Mouse (Mus musculus): ENCODE measurements at regions not wholly inside any gene's neighbourhood (a gene's known extent, or its start where the extent isn't known, plus 50 kb on each side); places are given as distances from the start of the nearest gene placed in this dataset.
"Not testable (repeated sequence)": the region's sequence is repeated elsewhere in the genome, so short reads cannot be mapped to it uniquely, and the experiment has no call there.

DNA sequence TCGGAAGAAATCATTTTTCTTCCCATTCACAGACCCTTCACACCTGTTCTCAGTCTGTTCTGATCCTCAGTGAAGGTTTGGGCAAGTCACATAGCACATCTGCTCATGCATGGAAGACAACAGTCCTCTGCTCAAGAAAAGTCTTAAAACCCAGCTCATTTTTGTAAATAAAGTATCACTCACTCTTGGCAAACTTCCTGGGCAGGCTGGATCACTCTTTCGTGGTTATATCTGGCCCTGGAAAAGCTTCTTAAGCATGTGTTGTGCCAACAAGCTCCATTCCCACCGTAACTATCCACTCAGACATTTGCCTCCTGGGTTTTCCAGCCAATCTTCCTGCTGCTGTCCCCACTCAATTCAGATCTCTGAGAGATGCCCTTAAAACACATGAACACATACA, 103.2 kb upstream of the Cep85l start:
- in situ Hi-C loops (cut with MboI, MseI), result no loop called here

DNA sequence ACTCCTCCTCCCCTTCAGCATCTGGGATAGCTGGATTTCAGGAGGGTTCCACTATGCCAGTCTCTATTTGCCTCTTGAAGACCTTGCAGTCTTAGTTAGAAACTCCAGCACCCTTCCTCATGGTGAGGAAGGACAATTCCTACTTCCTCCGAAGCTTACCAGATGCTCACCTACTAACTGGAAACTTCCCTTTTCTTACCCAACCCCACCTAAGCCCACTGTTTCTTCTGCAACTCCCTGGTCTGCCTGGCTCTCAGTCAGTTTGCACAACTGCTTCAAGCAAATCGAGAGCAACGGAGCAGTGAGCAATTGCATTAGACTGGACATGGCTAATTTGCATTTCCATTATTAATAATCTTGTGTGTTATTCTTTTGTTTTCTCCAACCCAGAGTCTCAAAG, 90.5 kb upstream of the Cep85l start:
- in situ Hi-C loops (cut with MboI, MseI), result no loop called here

DNA sequence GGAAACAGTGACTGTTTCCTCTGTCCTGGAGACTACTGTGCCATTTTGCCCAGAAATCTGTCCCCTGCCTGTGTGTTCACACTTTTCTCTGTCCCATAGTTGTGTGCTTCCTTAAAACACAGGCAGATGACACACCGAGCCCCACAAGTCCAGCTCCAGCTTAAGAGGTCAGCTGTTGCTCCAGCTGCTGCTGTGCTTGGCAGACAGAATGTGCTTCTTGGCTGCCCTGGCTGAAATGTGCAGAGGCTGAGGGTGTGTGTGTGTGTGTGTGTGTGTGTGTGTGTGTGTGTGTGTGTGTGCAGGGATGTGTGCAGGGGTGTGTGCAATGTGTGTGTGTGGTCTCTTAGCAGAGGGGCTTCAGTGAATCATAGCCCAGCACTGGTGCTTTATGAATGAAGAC, 89.9 kb upstream of the Cep85l start:
- in situ Hi-C loops (cut with MboI, MseI), result no loop called here

DNA sequence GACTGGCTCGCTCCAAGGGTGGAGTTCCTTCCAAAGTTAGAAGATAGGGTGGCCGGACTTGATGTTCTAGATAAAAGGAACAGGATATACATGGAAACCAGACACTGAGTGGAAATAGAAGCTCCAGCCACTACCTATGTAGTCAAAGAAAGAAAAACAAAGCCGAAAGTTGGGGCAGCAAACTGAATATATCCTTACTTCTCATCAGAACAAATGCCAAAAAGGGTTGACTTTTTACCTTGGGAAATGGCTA, 88.5 kb upstream of the Cep85l start:
- in situ Hi-C loops (cut with MboI, MseI), result no loop called here

DNA sequence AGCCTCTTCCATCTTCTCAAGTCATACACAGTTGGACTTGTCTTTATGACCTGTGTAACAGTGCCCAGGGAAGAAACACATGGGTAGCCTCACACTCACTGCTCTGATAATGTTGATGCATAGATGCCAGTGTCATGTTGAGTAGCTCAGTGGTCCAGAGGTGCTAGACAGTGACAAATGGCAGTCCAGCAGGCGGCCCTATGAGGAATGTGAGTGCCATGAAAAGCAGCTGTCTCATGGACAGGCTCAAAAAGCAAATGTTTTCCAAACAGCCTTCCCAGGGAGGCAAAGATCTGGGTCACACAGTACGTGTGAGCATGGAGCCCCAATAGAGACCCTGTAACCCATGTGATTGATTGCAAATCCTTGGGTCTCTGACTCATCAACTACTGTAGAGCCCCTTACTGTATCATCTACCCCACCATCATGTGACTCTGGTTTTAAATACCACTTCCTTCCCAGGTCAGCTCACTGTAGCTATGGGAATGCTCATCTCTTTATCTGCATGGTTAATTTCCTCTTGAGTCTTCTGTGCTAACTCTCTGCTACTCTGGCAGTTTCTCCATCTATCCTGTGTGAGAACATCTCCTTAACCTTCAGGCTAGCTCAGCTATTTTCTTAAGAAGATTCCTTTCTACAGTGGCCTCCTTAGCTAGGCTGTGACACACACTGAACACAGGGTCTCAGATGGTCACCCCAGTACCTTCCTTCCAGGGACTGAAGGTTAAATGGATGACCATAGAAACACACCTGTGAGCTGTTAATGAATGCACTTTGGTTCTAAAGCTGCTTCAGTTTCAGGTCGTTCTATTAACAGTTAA, 87.9 kb upstream of the Cep85l start:
- in situ Hi-C loops (cut with MboI, MseI), result no loop called here

DNA sequence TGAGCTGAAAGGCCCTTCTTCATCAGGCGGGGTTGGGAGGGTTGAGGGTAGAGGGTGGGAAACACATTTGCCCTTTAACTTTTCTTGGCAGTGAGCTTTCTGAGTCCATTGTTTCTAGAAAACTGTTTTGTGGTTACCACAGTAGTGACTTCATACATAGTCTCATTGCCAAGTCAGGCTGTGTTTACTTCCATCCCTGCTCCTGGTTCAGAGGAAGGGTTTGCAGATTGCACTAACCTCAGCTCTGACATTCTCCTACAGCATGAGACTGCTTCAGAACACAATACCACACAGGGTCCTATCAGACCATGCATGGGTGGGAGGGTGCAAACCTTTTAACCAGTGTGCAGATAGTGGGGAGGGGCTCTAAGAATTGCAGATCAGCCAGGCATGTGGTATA, 87.1 kb upstream of the Cep85l start:
- in situ Hi-C loops (cut with MboI, MseI), result no loop called here

DNA sequence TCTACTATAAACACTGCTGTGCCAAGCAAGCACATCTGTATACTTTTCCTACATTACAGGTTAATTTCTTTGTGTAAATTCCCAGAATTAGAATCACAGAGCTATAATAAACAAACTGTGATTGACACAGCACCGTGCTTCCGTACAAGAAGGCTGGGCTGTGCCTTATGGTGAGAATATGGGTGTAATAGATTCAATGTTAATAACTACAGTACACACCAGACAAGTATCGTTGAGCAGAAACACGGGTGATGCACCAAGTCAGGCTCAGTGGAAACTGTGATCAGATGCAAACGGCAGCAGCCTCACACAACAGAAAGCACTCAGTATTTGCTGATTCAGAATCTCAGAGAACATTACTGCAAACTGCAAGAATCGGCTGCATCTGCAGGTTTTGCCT, 86.5 kb upstream of the Cep85l start:
- in situ Hi-C loops (cut with MboI, MseI), result no loop called here

DNA sequence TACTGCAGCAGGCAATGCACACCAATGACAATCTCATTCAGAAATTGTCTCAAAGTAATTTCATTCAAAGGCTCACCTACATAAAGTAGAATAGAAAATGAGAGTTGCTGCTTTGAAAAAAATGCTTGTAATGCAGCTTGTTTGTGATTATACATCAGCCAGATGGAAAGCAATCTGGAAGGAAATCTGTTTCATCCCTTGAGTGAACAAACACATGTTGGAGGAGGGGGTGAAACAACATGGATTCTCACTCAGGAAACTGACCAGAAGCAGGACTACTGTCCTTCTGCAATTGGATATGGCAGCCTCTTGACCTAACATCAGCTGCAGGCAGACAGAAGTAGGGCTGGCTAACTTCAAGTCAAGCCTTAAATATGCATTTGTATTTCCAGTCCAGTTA, 84.8 kb upstream of the Cep85l start:
- in situ Hi-C loops (cut with MboI, MseI), result no loop called here

DNA sequence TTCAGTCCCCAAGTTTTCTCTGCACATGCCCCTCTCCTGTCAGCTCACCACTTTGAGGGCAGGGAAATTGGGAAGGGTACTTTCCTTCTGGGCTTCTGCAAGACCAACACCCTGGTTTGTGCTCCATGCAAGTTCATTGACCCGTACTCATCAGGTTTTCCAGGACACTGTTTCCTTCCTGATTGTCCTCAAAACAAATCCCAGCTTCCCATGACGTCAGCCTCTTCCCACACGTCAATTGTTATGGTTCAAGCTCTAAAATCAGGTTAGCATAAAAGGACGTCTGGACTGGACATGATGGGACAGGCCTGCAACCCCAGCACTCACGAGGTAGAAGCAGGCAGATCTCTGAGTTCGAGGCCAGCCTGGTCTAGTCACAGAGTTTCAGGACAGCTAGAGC, 84.3 kb upstream of the Cep85l start:
- in situ Hi-C loops (cut with MboI, MseI), result no loop called here

DNA sequence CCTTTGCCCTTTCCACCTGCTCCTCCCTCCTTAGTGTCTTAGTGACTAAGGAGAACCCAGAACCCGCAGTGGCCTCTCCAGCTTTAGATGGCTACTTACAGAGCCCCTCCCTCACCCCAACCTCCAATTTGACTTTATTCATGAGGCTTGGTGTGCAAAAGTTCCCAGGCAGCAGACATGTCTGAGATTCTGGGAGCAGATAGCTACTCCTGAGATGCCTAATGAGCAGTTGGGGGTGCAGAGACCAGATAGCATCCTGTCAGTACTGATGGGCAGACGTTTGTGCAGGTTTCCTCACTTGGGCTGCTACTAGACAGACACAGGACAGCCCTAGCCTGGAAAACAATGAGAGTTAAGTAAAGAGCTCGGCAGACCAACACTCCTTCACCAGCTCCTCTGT, 83.7 kb upstream of the Cep85l start:
- in situ Hi-C loops (cut with MboI, MseI), result no loop called here

DNA sequence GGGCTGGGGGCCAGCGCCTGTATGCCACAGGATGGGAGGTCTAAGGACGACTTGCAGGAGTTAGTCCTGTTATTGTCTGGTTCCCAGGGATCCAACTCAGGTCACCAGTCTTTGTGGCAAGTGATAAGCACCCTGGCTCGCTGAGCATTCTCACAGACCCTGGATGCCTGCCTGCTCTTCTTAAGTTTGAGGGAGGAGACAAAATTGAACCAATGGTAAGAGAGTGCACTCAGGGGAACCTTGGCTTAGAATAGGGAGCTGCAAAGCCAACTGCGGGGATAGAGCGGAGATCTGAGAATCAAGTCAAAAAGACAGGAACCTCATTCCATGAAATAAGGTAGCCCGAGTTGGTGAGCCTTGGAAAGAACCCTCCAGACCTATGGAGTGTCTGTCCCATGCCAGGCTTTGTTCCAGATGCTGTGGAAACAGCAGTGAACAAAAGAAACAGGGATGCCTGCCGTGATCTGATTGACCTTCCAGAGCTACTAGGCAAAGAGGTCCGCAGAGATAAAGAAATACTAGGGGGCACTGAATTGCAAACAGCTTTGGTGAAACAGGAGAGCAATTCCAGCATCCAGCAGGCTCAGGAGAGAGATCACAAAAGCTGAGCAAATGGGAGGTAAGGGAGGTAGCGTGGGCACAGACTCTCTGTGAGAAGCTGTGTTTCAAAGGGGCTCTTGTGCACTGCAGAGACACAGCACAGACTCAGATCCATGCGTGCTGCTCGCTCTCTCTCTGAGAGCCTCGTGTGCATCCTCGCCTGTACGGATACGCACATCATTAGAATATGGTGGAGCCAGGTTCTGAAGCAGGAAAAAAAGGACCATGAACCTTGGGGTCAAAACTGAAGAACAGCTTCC, 82.9 kb upstream of the Cep85l start:
- in situ Hi-C loops (cut with MboI, MseI), result no loop called here

DNA sequence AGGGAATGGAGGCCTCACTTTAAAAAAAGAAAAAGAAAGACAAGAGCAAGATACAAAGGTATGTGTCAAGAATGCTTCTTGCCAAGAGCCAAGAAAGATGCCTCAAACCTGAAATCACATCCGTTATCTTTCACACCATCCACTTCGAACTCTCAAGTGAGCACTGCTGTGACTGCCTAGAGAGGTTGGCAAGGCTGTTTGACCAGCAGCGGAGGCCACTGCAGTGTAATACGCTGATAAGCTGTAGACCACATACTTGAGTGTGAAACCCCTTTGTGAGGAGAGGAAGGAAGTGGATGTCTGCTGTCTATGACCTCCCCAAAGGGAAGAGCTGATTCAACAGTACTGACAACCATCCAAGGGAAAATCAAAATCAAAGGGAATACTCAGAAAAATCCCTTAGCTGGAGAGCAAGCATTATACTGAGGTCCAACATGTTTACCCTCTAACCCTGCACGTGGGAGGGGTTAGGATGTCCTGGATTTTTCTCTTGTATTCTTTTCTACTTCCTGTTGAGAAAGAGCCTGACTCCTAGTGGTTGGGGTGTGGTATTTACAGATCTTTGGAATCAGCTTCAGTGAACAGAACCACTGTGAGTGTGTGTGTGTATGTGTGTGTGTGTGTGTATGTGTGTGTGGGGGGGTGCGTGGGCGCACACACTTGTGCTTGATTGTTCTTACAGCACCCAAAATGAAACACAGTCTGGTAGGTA, 81.5 kb upstream of the Cep85l start:
- in situ Hi-C loops (cut with MboI, MseI), result no loop called here

DNA sequence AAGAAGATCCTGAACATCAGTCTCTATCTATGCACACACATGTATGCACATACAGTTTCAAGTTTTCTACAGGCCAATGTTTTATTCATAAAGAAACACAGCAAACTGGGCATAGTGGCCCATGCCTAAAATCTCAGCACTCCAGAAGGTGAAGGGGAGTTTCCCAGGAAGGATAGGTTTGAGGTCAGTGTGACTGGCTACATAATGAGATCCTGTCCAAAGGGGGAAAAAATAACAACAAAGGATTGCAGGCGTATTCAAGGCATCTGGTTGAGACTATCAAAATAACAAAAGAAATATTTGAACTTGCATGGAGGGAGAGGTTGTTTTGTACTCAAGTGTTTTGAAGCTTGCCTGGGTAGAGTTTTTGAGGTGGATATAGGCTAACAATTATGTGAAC, 80.0 kb upstream of the Cep85l start:
- in situ Hi-C loops (cut with MboI, MseI), result not testable (repeated sequence)

DNA sequence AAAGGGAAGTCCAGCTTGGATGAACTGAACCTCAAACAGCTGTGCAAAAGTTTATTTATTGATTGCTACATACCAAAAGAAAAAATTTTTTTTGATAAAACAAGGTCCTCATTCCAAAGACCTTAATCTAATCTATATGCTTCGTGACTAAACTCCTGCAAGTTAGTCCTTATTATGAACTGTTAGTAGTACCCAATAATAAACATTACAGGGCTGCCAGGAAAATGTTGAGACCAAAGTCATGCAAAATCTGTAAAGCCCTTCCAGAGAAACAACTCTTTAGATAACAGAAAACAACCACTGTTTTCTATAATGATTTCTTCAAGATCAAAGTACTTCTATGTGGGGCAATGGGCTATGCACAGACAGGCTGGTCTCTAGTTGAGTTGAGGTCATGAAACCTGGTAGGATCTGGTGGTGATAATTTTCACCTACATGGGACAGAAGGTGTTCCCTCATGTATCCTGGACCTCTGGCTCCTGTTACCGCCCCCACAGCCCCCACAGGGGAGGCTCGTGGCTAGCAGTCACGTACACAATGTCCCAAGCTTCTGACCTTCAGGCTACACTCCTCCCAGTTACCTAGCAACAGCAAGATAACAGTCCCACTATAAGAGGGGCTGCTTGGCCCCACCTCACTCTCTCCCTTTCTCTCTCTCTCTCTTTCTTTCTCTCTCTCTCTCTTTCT, 76.4 kb upstream of the Cep85l start:
- in situ Hi-C loops (cut with MboI, MseI), result no loop called here

DNA sequence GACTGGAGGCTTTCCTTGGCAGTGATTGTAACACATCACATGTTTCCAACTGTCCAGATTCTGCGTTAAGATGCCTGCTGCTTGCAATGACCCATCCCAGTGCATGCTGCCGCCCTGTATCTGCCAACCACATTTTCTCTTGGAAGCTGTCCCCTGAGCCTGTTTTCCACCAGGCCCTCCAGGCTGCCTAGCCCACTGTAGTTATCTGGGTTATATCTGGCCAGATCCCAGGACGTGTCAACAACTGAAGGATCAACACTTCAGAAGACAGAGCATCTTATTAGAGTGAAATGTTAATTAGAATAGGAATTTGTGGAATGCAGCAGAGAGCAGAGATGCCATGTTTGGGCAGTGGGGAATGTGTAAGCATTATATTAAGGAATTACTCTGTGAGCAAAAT, 65.0 kb upstream of the Cep85l start:
- in situ Hi-C loops (cut with MboI, MseI), result no loop called here

DNA sequence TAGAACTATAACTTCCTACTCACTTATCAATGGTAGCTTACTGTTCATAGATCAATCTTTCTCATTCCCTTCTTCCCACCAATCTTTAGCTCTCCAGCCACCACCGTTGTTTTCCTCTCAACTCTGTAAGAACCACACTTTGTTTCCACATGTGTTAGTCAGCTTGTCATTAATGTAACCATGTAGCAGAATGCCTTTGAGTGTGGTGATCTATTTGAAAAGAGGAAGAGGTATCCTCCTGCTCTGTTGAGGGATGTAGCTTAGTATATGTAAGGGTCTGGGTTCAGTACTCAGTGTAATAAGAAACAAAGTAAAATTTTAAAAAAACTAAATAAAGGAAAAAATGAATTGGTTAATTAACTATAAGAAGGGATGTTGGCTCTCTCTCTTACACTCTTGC, 63.7 kb upstream of the Cep85l start:
- in situ Hi-C loops (cut with MboI, MseI), result no loop called here

DNA sequence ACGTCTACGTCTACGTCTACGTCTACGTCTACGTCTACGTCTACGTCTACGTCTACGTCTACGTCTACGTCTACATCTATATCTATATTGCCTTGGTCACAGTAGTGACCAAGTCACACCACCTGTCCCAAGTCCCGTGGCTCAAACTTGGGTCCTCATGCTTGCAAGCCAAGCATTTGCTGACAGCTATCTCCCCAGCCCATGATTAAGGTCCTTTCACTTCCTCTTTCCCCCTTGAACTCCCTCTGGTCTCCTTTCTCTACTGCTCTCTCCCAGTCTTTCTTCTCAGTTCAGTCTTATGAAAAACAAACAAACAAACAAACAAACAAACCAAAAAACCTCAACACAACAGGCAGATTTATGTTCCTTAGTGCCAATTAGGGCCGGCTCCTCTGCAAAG, 63.2 kb upstream of the Cep85l start:
- in situ Hi-C loops (cut with MboI, MseI), result no loop called here

DNA sequence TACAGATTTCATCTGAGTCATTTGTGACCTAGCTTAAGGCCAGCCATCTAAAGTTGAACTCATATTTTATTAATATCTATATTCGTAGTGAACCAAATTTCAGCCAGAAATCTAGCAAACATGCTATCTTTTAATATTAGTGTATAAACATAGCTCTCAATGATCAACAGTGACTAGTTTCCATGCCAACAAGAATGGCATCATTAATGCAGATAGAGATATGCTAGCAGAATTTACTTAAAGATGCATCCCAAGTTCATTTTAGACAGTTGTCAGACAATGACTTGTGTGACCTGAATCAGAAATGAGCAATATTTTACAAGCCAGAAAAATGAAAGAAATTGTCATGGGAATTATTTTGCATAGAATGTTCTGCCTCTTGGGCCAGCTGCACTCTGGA, 60.5 kb upstream of the Cep85l start:
- in situ Hi-C loops (cut with MboI, MseI), result no loop called here

DNA sequence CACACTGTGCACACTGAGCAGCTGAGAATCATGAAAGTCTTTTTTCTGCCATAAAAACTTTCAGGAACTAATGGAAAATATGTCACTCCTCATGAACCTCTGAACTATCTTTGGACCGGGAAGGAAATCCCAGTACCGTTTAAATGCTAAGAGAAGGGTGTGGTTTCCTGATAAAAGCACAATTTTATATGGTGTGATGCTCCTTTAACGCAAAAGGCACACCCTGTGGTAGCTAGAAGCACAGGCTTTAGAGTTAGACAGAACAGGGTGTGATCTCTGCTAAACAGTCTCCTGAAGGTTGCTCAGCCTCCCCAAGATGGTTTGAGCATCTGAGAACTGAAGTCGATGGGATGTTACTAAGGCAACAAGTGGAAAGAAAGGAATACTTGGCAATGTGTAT, 58.6 kb upstream of the Cep85l start:
- in situ Hi-C loops (cut with MboI, MseI), result loop anchor here (5.0 kb wide), 1 partner anchor 154 kb away; no protein-coding TSS in a partner anchor

DNA sequence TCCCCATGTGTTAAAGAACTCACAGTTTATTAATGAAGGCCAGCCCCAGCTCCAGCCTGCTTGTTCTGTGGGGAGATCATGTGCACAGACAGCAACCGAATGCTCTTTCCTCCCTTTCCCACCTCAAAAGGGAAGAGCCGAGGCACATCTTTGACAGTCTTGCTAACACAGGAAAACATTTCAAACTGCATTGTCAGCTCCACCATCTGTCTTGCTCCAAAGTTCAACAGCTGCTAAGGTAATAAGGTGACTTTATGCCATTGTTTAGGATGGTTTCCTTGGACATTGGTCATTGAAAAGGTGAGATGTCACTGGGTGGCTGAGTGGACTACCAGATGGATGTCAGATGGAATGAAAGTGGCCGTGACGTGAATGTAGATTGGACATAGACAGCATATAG, 58.0 kb upstream of the Cep85l start:
- in situ Hi-C loops (cut with MboI, MseI), result loop anchor here (5.0 kb wide), 1 partner anchor 155 kb away; no protein-coding TSS in a partner anchor

DNA sequence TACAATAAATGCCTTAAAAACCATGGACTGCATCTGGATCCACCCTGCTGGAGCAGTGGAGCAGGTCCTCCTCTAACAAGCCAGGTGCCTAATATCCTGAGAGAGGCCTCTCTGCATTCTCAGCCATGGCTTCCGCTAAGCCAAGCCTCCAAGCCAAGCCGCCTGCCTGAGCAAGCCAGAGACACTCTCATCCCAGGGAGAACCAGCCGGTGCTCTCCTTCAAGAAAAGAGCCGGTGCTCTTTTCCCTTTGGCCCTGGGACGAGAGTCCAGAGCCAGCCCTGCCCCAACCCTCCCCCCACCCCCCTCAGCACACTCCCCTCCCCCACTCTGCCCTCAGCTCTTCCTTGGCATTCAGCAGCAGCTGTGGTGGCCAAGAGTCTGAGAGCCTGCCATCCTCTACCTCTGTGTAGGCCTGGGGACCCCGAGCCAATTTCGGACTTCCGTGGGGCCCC, 56.3 kb upstream of the Cep85l start:
- in situ Hi-C loops (cut with MboI, MseI), result loop anchor here (5.0 kb wide), 1 partner anchor 156 kb away; no protein-coding TSS in a partner anchor

Data from T-helper 2 cell (primary cell).